Mouse (Mus musculus): ENCODE measurements around the gene Slc9b1. TPM values are rescaled to one million over a fixed set of nuclear protein-coding genes. Genes with fewer than 3 reads are reported as not detected.
A peak's percentile ranks its signal among the peaks of the same experiment; 100 is the strongest.

Gene Slc9b1
- total RNA-seq (2021) (under 1 TPM in 1 of 2 experiments, not detected in 1; 0.29 TPM), polyA plus RNA-seq (2012; rRNA removed) (0.04 TPM in 1 of 2 replicates, not detected in the other)
- long read RNA-seq = 0 reads

GRCm38 (mm10) chr3:135347739-135348264 lies at the start of gene Slc9b1:
TSS of gene Slc9b1 (plus strand) at chr3:135348029.
- 62% methylated on average over 14 of the region's 14 CpGs for WGBS
- H3K36me3 ChIP-seq (ENCODE audit: control insufficient read depth, insufficient read depth, low read length) = no peaks in the 10 kb centered on the region
- DNase-seq = peak; percentile 10 to 24
- H3K4me1 ChIP-seq (ENCODE audit: control insufficient read depth, insufficient read depth, low read length) = no peaks in the 10 kb centered on the region
- no peak within 1 kb of the TSS for H3K27ac ChIP-seq
- intact Hi-C loops (cut with DNase I) = no loop called here
- no peaks in the 10 kb centered on the region for H3K27me3 ChIP-seq (ENCODE audit: control insufficient read depth, insufficient read depth, low read length)
- no peak for TF ChIP-seq POLR2A (IDR thresholded peaks at IDR 0.05; ENCODE audit: insufficient read depth, low read depth, low read length)
- TF ChIP-seq CTCF (IDR thresholded peaks at IDR 0.05) = no peak
- TF ChIP-seq EP300 (IDR thresholded peaks at IDR 0.05; ENCODE audit: insufficient read depth, low read depth, low read length) = no peak
- H3K9ac ChIP-seq (ENCODE audit: low read depth, low read length) = no peak within 1 kb of the TSS
- no peaks in the 10 kb centered on the region for H3K79me2 ChIP-seq (replicated peaks; ENCODE audit: control insufficient read depth, insufficient read depth, low read length)
- no peak within 1 kb of the TSS for H3K4me3 ChIP-seq

GRCm38 (mm10) chr3:135298560-135298959 lies 49.3 kb upstream of the Slc9b1 start:
- intact Hi-C loops (cut with DNase I) = no loop called here
- no peaks in the 10 kb centered on the region for H3K27me3 ChIP-seq (ENCODE audit: control insufficient read depth, insufficient read depth, low read length)
- peak in 1 of 2 experiments; percentile 14 for DNase-seq
- WGBS = 34% methylated on average over 3 of the region's 3 CpGs
- no peak overlapping the region for H3K9ac ChIP-seq (ENCODE audit: low read depth, low read length)
- TF ChIP-seq CTCF (IDR thresholded peaks at IDR 0.05) (no peak), EP300 (IDR thresholded peaks at IDR 0.05; ENCODE audit: insufficient read depth, low read depth, low read length) (no peak), POLR2A (IDR thresholded peaks at IDR 0.05; ENCODE audit: insufficient read depth, low read depth, low read length) (no peak)
- no peaks in the 10 kb centered on the region for H3K79me2 ChIP-seq (replicated peaks; ENCODE audit: control insufficient read depth, insufficient read depth, low read length)
- H3K4me1 ChIP-seq (ENCODE audit: control insufficient read depth, insufficient read depth, low read length) = no peaks in the 10 kb centered on the region; the same call in 1 of the 2 replicates
- H3K4me3 ChIP-seq = no peak overlapping the region
- no peak overlapping the region for H3K27ac ChIP-seq
- no peaks in the 10 kb centered on the region for H3K36me3 ChIP-seq (ENCODE audit: control insufficient read depth, insufficient read depth, low read length)

GRCm38 (mm10) chr3:135300081-135300480 lies 47.7 kb upstream of the Slc9b1 start:
- Histone ChIP-seq H3K4me3 (no peak overlapping the region), H3K9ac (ENCODE audit: low read depth, low read length) (no peak overlapping the region), H3K4me1 (ENCODE audit: control insufficient read depth, insufficient read depth, low read length) (no peaks in the 10 kb centered on the region; the same call in 1 of the 2 replicates), H3K27me3 (ENCODE audit: control insufficient read depth, insufficient read depth, low read length) (no peaks in the 10 kb centered on the region), H3K36me3 (ENCODE audit: control insufficient read depth, insufficient read depth, low read length) (no peaks in the 10 kb centered on the region), H3K79me2 (replicated peaks; ENCODE audit: control insufficient read depth, insufficient read depth, low read length) (no peaks in the 10 kb centered on the region), H3K27ac (no peak overlapping the region)
- intact Hi-C loops (cut with DNase I) = no loop called here
- WGBS = 59% methylated on average over 6 of the region's 6 CpGs
- no peak for DNase-seq
- TF ChIP-seq POLR2A (IDR thresholded peaks at IDR 0.05; ENCODE audit: insufficient read depth, low read depth, low read length) (no peak), CTCF (IDR thresholded peaks at IDR 0.05) (no peak), EP300 (IDR thresholded peaks at IDR 0.05; ENCODE audit: insufficient read depth, low read depth, low read length) (no peak)

- no peak overlapping the region for H3K4me3 ChIP-seq
- DNase-seq = no peak
- 69% methylated on average over 6 of the region's 6 CpGs for WGBS
- no peaks in the 10 kb centered on the region for H3K36me3 ChIP-seq (ENCODE audit: control insufficient read depth, insufficient read depth, low read length)
- H3K79me2 ChIP-seq (replicated peaks; ENCODE audit: control insufficient read depth, insufficient read depth, low read length) = no peaks in the 10 kb centered on the region
- H3K4me1 ChIP-seq (ENCODE audit: control insufficient read depth, insufficient read depth, low read length) = no peaks in the 10 kb centered on the region
- no peak overlapping the region for H3K9ac ChIP-seq (ENCODE audit: low read depth, low read length)
- TF ChIP-seq POLR2A (IDR thresholded peaks at IDR 0.05; ENCODE audit: insufficient read depth, low read depth, low read length) (no peak), EP300 (IDR thresholded peaks at IDR 0.05; ENCODE audit: insufficient read depth, low read depth, low read length) (no peak)
- H3K27me3 ChIP-seq (ENCODE audit: control insufficient read depth, insufficient read depth, low read length) = no peaks in the 10 kb centered on the region
- no peak overlapping the region for H3K27ac ChIP-seq
- intact Hi-C loops (cut with DNase I) = no loop called here
Measured at GRCm38 (mm10) chr3:135304060-135304459, 43.8 kb upstream of the Slc9b1 start.

GRCm38 (mm10) chr3:135304566-135304965 lies 43.3 kb upstream of the Slc9b1 start:
- TF ChIP-seq CTCF (IDR thresholded peaks at IDR 0.05) = no peak
- no peak for TF ChIP-seq EP300 (IDR thresholded peaks at IDR 0.05; ENCODE audit: insufficient read depth, low read depth, low read length)
- no peak for TF ChIP-seq POLR2A (IDR thresholded peaks at IDR 0.05; ENCODE audit: insufficient read depth, low read depth, low read length)
- Histone ChIP-seq H3K4me3 (no peak overlapping the region), H3K27me3 (ENCODE audit: control insufficient read depth, insufficient read depth, low read length) (no peaks in the 10 kb centered on the region), H3K9ac (ENCODE audit: low read depth, low read length) (no peak overlapping the region), H3K36me3 (ENCODE audit: control insufficient read depth, insufficient read depth, low read length) (no peaks in the 10 kb centered on the region), H3K79me2 (replicated peaks; ENCODE audit: control insufficient read depth, insufficient read depth, low read length) (no peaks in the 10 kb centered on the region), H3K4me1 (ENCODE audit: control insufficient read depth, insufficient read depth, low read length) (no peaks in the 10 kb centered on the region), H3K27ac (no peak overlapping the region)
- no peak for DNase-seq
- 55% methylated on average over 9 of the region's 9 CpGs for WGBS
- intact Hi-C loops (cut with DNase I) = no loop called here

GRCm38 (mm10) chr3:135307411-135308259 lies 40.2 kb upstream of the Slc9b1 start, which contains the start of gene Slc9b2:
TSS of gene Slc9b2 (plus strand) at chr3:135307700.
- Histone ChIP-seq H3K4me1 (ENCODE audit: control insufficient read depth, insufficient read depth, low read length) (no peaks in the 10 kb centered on the region), H3K27me3 (ENCODE audit: control insufficient read depth, insufficient read depth, low read length) (no peaks in the 10 kb centered on the region), H3K36me3 (ENCODE audit: control insufficient read depth, insufficient read depth, low read length) (no peaks in the 10 kb centered on the region), H3K4me3 (no peak within 1 kb of the TSS), H3K9ac (ENCODE audit: low read depth, low read length) (no peak within 1 kb of the TSS), H3K27ac (no peak within 1 kb of the TSS), H3K79me2 (replicated peaks; ENCODE audit: control insufficient read depth, insufficient read depth, low read length) (no peaks in the 10 kb centered on the region)
- DNase-seq = no peak
- WGBS = 13% methylated on average over 28 of the region's 28 CpGs
- TF ChIP-seq POLR2A (IDR thresholded peaks at IDR 0.05; ENCODE audit: insufficient read depth, low read depth, low read length) (no peak), EP300 (IDR thresholded peaks at IDR 0.05; ENCODE audit: insufficient read depth, low read depth, low read length) (no peak), CTCF (IDR thresholded peaks at IDR 0.05) (no peak)
- intact Hi-C loops (cut with DNase I) = no loop called here
